Mouse (Mus musculus): ENCODE data around the gene Lyar. TPM values are rescaled to one million over a fixed set of nuclear protein-coding genes. Genes with fewer than 3 reads are reported as not detected.

The Lyar gene
- total RNA-seq, 4 experiments from 2014 or later: 17.2 to 25.7 (median 19.4) TPM

DNA sequence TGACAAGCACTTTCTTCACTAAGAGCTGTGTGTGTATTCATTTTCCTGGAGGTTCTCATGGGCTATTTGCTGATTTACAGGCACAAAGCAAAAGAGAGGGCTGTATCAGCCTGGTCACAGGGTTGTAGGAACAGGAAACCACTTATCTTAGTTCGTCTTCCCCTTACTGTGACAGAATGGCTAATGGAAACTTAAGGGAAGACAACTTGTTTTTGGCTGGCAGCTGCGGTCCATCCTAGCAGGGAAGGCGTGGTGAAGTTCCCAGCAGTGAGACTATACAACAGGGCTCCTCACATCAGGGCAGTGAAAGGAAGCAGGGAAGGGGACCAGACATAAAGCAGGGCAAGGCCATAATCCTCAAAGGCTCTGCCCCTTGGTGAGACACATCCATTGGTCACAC lies 35.4 kb downstream of the Lyar start:
- no peak for DNase-seq (ENCODE audit: low spot score in 2 of 2)

DNA sequence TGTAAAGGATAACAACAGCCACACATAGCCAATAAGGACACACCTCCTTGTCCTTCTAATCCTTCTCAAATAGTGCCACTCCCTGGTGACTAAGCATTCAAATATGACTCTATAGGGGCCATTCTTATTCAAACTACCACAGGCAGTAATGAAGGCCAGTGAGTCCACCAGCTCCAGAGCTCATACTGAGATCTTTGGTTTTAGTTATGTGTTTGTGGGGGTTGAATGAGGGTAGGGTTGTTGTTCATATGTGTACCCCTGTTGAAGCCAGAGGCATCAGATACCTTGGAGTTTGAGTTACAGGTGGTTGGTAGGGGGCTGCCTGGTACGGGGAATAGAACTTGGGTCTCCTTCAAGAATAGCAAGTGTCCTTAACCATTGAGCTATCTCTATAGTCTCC lies 36.3 kb downstream of the Lyar start:
- DNase-seq (ENCODE audit: low spot score in 2 of 2): no peak

DNA sequence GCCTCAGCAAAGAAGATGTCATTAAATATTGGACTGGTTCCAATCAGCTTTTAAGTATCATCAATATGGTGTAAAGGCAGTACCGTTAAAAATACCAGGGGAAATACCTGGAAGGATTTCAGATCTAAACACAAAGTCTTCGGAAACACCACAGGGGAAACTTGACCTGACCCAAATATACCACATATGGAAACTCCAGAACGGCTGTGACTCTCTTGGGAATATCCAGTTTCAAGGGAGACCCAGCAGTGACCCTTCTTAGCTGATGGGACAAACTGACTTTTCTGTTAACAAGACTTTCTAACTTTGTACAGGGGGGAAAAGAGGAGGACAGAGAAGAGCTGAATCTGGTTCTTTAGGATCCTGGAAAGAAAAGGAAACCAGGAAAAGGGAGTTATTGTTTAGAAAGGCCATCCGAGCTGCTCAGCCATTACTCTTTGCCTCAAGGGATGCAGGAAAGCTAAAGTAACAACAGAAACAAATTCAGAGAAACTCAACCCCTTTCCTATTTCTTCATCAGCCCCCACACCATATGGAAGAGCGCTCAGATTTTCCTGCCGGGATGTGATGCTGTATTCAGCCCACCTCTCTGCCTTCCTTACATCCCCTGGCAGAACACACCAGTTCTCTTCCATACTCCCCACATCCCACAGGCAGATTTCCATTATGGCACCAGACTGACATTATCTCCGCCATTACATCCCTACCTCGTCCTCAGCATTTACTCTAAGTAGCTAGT lies 37.9 kb downstream of the Lyar start:
- no peak for DNase-seq (ENCODE audit: low spot score in 2 of 2)

DNA sequence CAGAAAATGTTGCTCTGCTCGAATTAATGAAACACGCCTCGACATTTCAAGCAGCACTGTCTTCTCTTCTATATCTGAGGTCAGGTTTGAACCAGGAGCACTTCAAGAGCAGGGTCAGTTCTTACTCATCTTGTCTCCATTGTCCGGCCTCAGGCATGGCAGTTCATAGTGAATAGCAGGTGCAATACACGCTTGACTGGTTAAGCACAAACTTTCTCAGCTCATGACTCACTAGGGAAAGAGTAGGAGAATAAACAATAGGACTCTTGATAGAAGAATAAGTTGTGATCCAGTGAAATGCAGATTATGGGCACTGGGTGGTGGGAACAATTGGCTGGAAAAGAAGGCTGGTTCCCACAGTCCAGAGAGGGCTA lies 38.5 kb downstream of the Lyar start:
- no peak for DNase-seq (ENCODE audit: low spot score in 2 of 2)

DNA sequence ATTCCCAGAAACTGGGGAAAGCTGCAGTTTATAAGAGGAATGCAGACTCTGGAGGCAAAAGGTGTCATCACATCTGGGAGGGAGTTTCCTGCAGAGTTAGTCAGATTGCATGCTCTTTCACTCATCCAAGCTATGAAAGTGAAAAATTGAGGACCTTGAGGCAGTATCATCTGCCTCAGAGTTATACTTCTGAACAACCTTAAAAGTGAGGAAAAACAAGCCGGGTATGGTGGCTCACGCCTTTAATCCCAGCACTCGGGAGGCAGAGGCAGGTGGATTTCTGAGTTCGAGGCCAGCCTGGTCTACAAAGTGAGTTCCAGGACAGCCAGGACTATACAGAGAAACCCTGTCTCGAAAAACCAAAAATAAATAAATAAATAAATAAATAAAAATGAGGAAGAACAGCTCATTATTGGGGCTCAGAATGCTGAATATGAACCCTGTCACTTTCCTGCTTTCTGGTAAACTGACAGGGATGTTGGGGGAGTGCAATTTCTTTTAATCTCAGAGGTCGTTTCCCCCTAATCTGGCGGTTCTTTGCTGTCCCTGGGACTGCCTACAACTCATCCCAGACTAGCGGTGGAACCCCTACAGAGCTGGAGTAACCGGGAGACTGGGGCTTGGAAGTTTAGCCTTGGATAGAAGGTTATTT lies 39.3 kb downstream of the Lyar start:
- DNase-seq (ENCODE audit: low spot score in 2 of 2): no peak

DNA sequence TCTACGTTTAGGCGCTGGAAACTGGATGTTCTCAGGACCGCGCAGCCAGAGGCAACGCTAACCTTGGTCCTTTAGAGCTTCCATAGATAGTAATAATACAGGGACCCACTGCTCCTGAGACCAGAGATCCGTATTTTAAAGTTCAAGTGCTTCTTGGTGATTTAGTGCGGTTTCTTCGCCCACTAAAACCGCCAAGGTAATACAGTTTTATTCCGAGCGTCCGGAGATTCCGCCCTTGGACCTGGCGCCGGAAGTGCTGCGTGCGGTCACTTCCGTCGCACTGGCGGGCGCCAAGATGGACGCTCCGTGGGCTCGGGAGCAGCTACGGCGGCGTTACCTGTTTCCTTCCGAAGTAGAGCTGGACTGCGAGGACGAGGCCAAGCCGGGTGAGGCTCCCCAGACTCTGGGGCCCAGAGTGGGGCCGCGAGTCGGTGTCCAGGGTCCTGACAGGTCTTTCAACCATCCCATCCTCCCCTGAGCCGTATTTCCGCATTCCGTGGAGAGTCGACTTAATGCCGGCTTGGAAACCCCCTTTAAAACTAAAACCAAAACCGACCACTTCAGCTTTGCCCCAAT lies 39.9 kb downstream of the Lyar start, which contains the start of gene Tmem128:
Tmem128 (plus strand) TSS at position 79 of the 576 bp plus-strand sequence.
- DNase-seq (ENCODE audit: low spot score in 2 of 2): peak; percentile 30 to 32

DNA sequence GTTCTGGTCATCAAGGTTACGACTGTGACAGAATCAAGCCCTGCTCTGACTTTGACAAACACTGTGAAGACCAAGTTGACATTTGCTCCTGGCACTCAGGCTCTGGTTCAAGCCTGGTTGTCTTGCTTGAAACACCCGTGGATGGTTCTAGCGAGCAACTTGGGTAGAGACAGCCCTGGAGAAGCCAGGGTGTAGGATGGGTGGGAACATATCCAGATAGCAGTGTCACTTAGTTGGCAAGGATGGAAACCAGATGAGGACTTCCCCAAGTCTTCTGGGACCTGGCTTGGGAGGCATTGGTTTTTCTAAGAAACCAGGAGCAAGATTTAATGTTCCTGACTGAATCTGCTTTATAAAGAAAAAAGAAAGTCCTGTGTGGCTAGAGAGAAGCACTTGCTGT lies 50.7 kb downstream of the Lyar start:
- DNase-seq (ENCODE audit: low spot score in 2 of 2): no peak

DNA sequence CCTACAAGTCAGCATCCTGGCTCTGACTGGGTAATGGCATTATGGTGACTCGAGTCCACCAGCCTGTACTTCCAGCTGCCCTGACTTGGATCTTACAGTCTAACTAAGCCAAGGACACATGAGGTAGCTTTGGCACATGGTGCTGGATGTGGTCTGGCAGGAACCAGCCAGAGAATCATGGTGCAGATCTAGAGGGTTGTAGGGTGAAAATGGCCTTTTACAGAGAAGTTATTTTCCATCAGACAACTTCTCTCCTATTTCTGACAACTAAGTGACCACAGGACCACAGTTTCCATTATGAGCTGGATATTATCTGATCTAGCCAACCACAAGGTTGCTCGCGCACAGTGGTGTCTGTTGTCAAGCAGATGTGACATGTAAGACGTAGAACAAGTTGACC lies 53.6 kb downstream of the Lyar start:
- DNase-seq (ENCODE audit: low spot score in 2 of 2): no peak

DNA sequence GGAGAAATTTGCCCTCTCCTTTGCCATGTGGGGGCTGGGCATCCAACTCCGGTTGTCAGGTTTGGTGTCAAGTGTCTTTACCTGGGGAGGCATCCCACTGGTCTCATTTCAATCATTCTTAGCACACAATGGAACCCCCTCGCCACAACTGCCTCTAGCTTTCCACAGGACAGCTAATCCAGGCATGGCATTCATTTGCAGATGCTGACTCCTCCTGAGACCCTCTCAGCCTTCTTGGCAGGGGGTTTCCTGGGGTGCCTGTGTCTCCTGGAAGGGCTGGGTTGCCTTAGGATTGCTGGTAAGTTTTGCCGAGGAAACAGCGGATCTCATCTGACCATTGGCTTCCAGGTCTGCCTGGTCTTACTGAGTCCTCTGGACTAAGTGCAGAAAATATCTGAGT lies 55.5 kb downstream of the Lyar start, which contains the start of gene Otop1:
Otop1 (plus strand) TSS at position 202 of the 400 bp plus-strand sequence.
- DNase-seq (ENCODE audit: low spot score in 2 of 2): no peak

DNA sequence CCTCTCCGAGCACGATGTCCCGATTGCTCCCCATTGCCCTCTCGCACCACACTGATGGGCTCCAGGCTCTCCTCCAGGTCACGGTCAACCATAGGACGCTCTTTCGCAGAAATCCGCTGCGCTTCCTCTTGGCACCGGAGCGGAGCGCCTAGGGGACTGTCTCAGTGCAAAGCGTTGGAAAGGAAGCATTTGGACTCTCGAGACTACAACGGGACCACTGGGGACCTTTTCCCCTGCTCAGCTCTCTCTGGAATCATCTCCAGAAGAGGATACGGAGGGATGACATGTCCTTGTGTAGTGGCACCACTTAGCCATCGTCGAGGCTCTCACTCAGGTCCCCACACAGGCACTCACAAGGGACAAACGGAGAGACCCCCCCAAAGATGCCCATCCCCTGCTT lies 56.2 kb downstream of the Lyar start:
- no peak for DNase-seq (ENCODE audit: low spot score in 2 of 2)

DNA sequence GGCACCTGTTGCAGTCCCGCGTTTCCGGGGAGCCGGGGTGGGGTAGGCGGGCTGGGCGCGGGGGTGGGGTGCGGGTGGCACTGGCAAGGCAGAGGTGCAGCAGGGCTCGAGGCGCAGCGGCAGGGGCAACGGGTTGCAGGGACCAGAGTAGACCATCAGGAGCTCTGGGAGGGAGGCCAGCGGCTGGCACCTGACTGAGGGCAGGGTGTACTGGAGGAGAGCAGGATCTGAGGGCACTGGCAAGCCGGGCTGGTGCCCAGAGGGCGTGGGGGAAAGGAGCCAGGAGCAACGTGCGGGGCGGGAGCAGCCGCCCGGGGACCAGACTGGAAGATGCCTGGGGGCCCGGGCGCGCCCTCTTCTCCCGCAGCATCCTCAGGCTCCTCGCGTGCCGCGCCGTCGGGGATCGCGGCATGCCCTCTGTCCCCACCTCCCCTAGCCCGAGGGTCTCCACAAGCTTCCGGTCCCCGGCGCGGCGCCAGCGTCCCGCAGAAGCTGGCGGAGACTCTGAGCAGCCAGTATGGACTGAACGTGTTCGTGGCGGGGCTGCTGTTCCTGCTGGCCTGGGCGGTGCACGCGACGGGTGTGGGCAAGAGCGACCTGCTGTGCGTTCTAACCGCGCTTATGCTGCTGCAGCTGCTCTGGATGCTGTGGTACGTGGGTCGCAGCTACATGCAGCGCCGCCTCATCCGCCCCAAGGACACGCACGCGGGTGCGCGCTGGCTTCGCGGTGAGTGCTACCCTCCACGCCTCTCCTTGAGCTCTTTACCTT lies 57.0 kb downstream of the Lyar start:
- DNase-seq (ENCODE audit: low spot score in 2 of 2): no peak

DNA sequence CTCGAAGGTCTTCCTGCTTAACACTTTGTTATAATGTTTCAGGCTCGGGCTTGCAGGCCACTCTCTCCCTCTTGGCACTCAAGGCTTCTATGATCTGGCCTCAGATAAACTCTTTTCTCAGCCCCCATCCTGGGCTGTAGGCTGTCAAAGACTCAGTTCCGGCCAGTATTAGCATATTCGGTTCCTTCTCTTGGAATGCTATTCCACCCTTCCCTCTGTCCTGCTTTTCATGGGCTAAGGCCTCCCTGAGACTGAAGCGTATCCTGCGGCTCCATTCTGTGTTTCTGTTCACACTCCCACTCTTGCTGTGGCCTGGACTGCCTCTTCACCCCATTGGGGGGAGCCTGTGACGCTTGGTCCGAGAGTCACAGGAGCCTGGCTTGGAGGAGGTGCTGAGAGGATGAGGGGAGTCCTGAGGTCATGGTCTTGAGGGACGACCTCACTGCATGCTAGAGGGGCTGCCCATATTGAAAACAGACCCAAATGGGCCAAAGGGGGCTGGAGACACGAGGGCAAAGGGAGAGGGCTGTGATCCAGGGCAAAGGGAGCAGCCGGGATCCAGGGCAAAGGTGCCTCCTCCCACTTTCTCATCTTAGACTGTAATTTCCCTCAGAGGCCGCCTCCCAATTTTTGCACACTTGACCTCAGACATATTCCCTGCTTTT lies 57.8 kb downstream of the Lyar start:
- DNase-seq (ENCODE audit: low spot score in 2 of 2): no peak

DNA sequence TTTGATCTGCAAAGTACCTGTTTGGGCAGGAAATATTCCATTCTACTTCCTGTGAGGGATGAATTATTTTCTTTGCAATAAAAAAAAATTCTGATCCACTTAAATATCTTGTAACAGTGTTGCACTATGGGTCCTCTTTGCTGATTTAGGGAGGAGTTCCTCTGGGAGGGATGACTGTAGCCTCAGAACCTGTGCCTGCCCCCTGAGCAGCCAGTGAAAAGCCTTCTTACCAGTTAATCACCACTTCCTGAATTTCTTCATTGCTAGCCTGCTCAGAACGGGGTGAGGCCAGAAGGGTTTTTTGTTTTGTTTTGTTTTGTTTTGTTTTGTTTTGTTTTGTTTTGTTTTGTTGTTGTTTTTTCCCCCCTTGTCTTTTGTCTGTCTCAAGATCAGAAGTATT lies 59.8 kb downstream of the Lyar start:
- DNase-seq (ENCODE audit: low spot score in 2 of 2): no peak

Other genes starting within 250 kb of the Lyar start
- 10 to 100 TPM; 10.6 to 13.3 (median 12.6) TPM for gene Stx18, start 181.7 kb upstream of the Lyar start, total RNA-seq (2022)
- gene Nsg1, start 60.6 kb upstream of the Lyar start, total RNA-seq (2022): 1 to 10 TPM in 3 of 4 experiments, under 1 TPM in 1; 0.63 to 1.8 (median 1.4) TPM
- 1 to 10 TPM; 2.4 to 3.8 (median 3.3) TPM for gene Zbtb49, start within 50 bp of the Lyar start, total RNA-seq (2022)
- 1 to 10 TPM; 6.7 to 8.2 (median 7.1) TPM for gene Tmem128, start 39.7 kb downstream of the Lyar start, total RNA-seq (2022)
- gene Otop1, start 55.5 kb downstream of the Lyar start, total RNA-seq (2022): under 1 TPM; 0.19 to 0.38 (median 0.29) TPM
- gene Drd5, start 98.9 kb downstream of the Lyar start, total RNA-seq (2022): not detected